Mouse (Mus musculus): ENCODE measurements around the gene Imp4.

DNA sequence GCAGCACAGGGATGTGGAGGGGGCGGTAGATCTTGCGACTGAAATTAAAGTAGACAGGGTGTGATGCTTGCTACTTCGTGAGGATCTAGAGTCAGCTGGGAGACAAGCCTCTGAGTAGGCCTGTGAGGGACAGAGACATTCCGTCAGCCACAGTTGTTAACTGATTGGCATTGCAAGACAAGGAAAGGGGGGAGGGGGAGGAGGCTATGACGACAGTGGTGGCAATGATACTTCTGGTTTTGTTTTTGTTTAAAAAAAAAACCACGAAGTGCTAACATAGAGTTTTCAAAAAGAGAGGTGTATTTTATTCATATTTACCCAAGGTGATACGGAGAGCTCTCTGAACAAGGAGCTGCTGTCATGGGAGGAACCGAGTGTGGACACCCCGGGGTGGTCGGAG lies 44.8 kb downstream of the Imp4 start:
- TF ChIP-seq POLR2A (IDR thresholded peaks at IDR 0.05; ENCODE audit: control insufficient read depth, extremely low read depth, insufficient read depth, low read length, poor library complexity): no peak
- TF ChIP-seq CTCF (IDR thresholded peaks at IDR 0.05; ENCODE audit: borderline replicate concordance, control insufficient read depth, extremely low read depth, insufficient read depth, low read length, poor library complexity): no peak
